Mouse (Mus musculus) forebrain, embryonic 13.5 days (tissue): ENCODE data around the gene Fkbp14. TPM values are rescaled to one million over a fixed set of nuclear protein-coding genes. Genes with fewer than 3 reads are reported as not detected.
A peak's percentile ranks its signal among the peaks of the same experiment; 100 is the strongest.

Experiments
- ATAC-seq: fragments of 200-750 bp; cut with Nextera tagmentation; 2 replicates; pipeline ENCODE4 v1.8.0; 2017
- H3K27ac ChIP-seq: fragments of 300-500 bp; sonication (generic); 2 replicates; pipeline ENCODE4 v1.5.1; 2015; ENCODE audit warnings: inconsistent platforms, mild to moderate bottlenecking, moderate library complexity
- H3K27me3 ChIP-seq: fragments of 300-500 bp; sonication (generic); 2 replicates; pipeline ENCODE4 v1.6.1; 2015; ENCODE audit warnings: mild to moderate bottlenecking, inconsistent platforms
- H3K36me3 ChIP-seq: fragments of 300-500 bp; sonication (generic); 2 replicates; pipeline ENCODE4 v1.6.1; 2015; ENCODE audit warnings: mild to moderate bottlenecking, inconsistent platforms; ENCODE audit not compliant: poor library complexity, severe bottlenecking
- H3K4me1 ChIP-seq: fragments of 300-500 bp; sonication (generic); 2 replicates; pipeline ENCODE4 v1.6.1; 2015; ENCODE audit warnings: inconsistent platforms
- H3K4me2 ChIP-seq: fragments of 300-500 bp; sonication (generic); 2 replicates; pipeline ENCODE4 v1.6.1; 2015; ENCODE audit warnings: inconsistent platforms, mild to moderate bottlenecking, moderate library complexity
- H3K4me3 ChIP-seq: fragments of 300-500 bp; sonication (generic); 2 replicates; pipeline ENCODE4 v1.5.1; 2015; ENCODE audit warnings: mild to moderate bottlenecking, inconsistent platforms
- H3K9ac ChIP-seq: fragments of 300-500 bp; sonication (generic); 2 replicates; pipeline ENCODE4 v1.6.1; 2015; ENCODE audit warnings: mild to moderate bottlenecking, inconsistent platforms
- H3K9me3 ChIP-seq: fragments of 300-500 bp; sonication (generic); replicated peaks from 2 replicates; pipeline ENCODE4 v1.6.1; 2016; ENCODE audit warnings: inconsistent platforms
- WGBS: fragments of 180-500 bp; shearing (Covaris S2); methylation state at CpG from one replicate; pipeline ENCODE4 v1.1.7; 2015; 5-methylcytosine and 5-hydroxymethylcytosine counted together
- polyA plus RNA-seq: library from polyadenylated mRNA; unstranded; fragments of >200 nt; fragmentation: Nextera tagmentation; extraction: Ambion mirVana; gene quantifications from 2 replicates; pipeline ENCODE4 v1.2.1, GENCODE M21; 2015

Fkbp14 gene
- polyA plus RNA-seq, 1 experiment from 2014 or later: 9.1 TPM

GRCm38 (mm10) chr6:54586911-54587310 is 10.2 kb downstream of the Fkbp14 start:
- Histone ChIP-seq H3K4me1 (peaks cover 13% of the 10 kb centered on the region), H3K9me3 (no peaks in the 10 kb centered on the region), H3K4me2 (no peak overlapping the region), H3K9ac (no peak overlapping the region), H3K36me3 (no peaks in the 10 kb centered on the region), H3K4me3 (no peak overlapping the region), H3K27ac (no peak overlapping the region), H3K27me3 (no peaks in the 10 kb centered on the region)
- no peak for ATAC-seq
- WGBS: 76% methylated on average over 8 of the region's 8 CpGs

GRCm38 (mm10) chr6:54586175-54586574 is 10.9 kb downstream of the Fkbp14 start:
- Histone ChIP-seq H3K4me3 (no peak overlapping the region), H3K4me1 (peaks cover 6% of the 10 kb centered on the region), H3K9me3 (no peaks in the 10 kb centered on the region), H3K27me3 (no peaks in the 10 kb centered on the region), H3K36me3 (no peaks in the 10 kb centered on the region), H3K9ac (no peak overlapping the region), H3K4me2 (no peak overlapping the region), H3K27ac (no peak overlapping the region)
- ATAC-seq: no peak
- WGBS: 25% methylated on average over 2 of the region's 2 CpGs

- Histone ChIP-seq H3K4me2 (peak overlapping the region; percentile 36), H3K4me3 (no peak overlapping the region), H3K36me3 (no peaks in the 10 kb centered on the region), H3K9me3 (no peaks in the 10 kb centered on the region), H3K4me1 (peaks cover 54% of the 10 kb centered on the region), H3K27me3 (no peaks in the 10 kb centered on the region), H3K27ac (0 out of 2 replicates have a peak overlapping the region, but pooled peaks have one; percentile 45), H3K9ac (no peak overlapping the region)
- ATAC-seq: peak; percentile 44
- 14% methylated on average over 6 of the region's 6 CpGs for WGBS
Measured at GRCm38 (mm10) chr6:54573218-54573955, 23.7 kb downstream of the Fkbp14 start.

- Histone ChIP-seq H3K27me3 (no peaks in the 10 kb centered on the region), H3K4me2 (no peak overlapping the region), H3K9me3 (no peaks in the 10 kb centered on the region), H3K9ac (no peak overlapping the region), H3K4me3 (no peak overlapping the region), H3K36me3 (no peaks in the 10 kb centered on the region), H3K4me1 (peaks cover 69% of the 10 kb centered on the region), H3K27ac (peak overlapping the region; percentile 58)
- ATAC-seq: no peak; the same call in 1 of the 2 replicates
- WGBS: 24% methylated on average over 7 of the region's 7 CpGs
Measured at GRCm38 (mm10) chr6:54569776-54570175, 27.3 kb downstream of the Fkbp14 start.

GRCm38 (mm10) chr6:54566546-54566919 is 30.6 kb downstream of the Fkbp14 start:
- Histone ChIP-seq H3K9me3 (no peaks in the 10 kb centered on the region), H3K36me3 (no peaks in the 10 kb centered on the region), H3K4me3 (peak overlapping the region; percentile 80), H3K4me2 (peak overlapping the region; percentile 77), H3K27ac (peak overlapping the region; percentile 84), H3K9ac (peak overlapping the region; percentile 77), H3K4me1 (peaks cover 76% of the 10 kb centered on the region), H3K27me3 (no peaks in the 10 kb centered on the region)
- 6% methylated on average over 6 of the region's 6 CpGs for WGBS
- no peak for ATAC-seq

- under 1% methylated on average over 60 of the region's 60 CpGs for WGBS
- Histone ChIP-seq H3K4me2 (peak within 1 kb of the TSS; percentile 77), H3K36me3 (no peaks in the 10 kb centered on the region), H3K27ac (peak within 1 kb of the TSS; percentile 84), H3K9ac (peak within 1 kb of the TSS; percentile 77), H3K27me3 (no peaks in the 10 kb centered on the region), H3K4me1 (peaks cover 76% of the 10 kb centered on the region), H3K4me3 (peak within 1 kb of the TSS; percentile 80), H3K9me3 (no peaks in the 10 kb centered on the region)
- ATAC-seq: peak; percentile 91
Measured at GRCm38 (mm10) chr6:54565665-54566545, 31.2 kb downstream of the Fkbp14 start, which contains the start of gene Scrn1. Scrn1 (minus strand) TSS chr6:54566489.

GRCm38 (mm10) chr6:54565012-54565411 is 32.1 kb downstream of the Fkbp14 start:
- peaks cover 73% of the 10 kb centered on the region for H3K4me1 ChIP-seq
- peak overlapping the region; percentile 77 for H3K4me2 ChIP-seq
- peak overlapping the region; percentile 84 for H3K27ac ChIP-seq
- no peaks in the 10 kb centered on the region for H3K36me3 ChIP-seq
- H3K27me3 ChIP-seq: no peaks in the 10 kb centered on the region
- no peaks in the 10 kb centered on the region for H3K9me3 ChIP-seq
- H3K9ac ChIP-seq: peak overlapping the region; percentile 77
- 5% methylated on average over 3 of the region's 3 CpGs for WGBS
- peak overlapping the region; percentile 80 for H3K4me3 ChIP-seq
- peak; percentile 39 for ATAC-seq

GRCm38 (mm10) chr6:54564506-54564991 is 32.6 kb downstream of the Fkbp14 start:
- ATAC-seq: no peak
- peak overlapping the region; percentile 77 for H3K4me2 ChIP-seq
- peaks cover 74% of the 10 kb centered on the region for H3K4me1 ChIP-seq
- H3K27me3 ChIP-seq: no peaks in the 10 kb centered on the region
- WGBS: 29% methylated on average over 9 of the region's 9 CpGs
- no peaks in the 10 kb centered on the region for H3K36me3 ChIP-seq
- no peaks in the 10 kb centered on the region for H3K9me3 ChIP-seq
- peak overlapping the region; percentile 80 for H3K4me3 ChIP-seq
- peak overlapping the region; percentile 77 for H3K9ac ChIP-seq
- H3K27ac ChIP-seq: peak overlapping the region; percentile 84

- Histone ChIP-seq H3K4me1 (peaks cover 73% of the 10 kb centered on the region), H3K9ac (peak overlapping the region; percentile 77), H3K27ac (peak overlapping the region; percentile 31; the same call in 1 of the 2 replicates), H3K4me2 (peak overlapping the region; percentile 77), H3K36me3 (no peaks in the 10 kb centered on the region), H3K27me3 (no peaks in the 10 kb centered on the region), H3K9me3 (no peaks in the 10 kb centered on the region), H3K4me3 (peak overlapping the region; percentile 80)
- no peak for ATAC-seq
- WGBS: 86% methylated on average over 4 of the region's 4 CpGs
Measured at GRCm38 (mm10) chr6:54563561-54563960, 33.5 kb downstream of the Fkbp14 start.

GRCm38 (mm10) chr6:54562018-54562809 is 34.9 kb downstream of the Fkbp14 start:
- Histone ChIP-seq H3K27ac (no peak overlapping the region), H3K4me1 (peaks cover 66% of the 10 kb centered on the region), H3K9ac (no peak overlapping the region), H3K27me3 (no peaks in the 10 kb centered on the region), H3K4me3 (no peak overlapping the region), H3K9me3 (no peaks in the 10 kb centered on the region), H3K36me3 (peaks cover 4% of the 10 kb centered on the region; the same call in 1 of the 2 replicates), H3K4me2 (peak overlapping the region; percentile 29; the same call in 1 of the 2 replicates)
- ATAC-seq: no peak
- WGBS: 79% methylated on average over 17 of the region's 17 CpGs

- Histone ChIP-seq H3K4me1 (peaks cover 68% of the 10 kb centered on the region), H3K4me2 (no peak overlapping the region), H3K4me3 (no peak overlapping the region), H3K9me3 (no peaks in the 10 kb centered on the region), H3K36me3 (peaks cover 4% of the 10 kb centered on the region; the same call in 1 of the 2 replicates), H3K27me3 (no peaks in the 10 kb centered on the region), H3K27ac (no peak overlapping the region; the same call in 1 of the 2 replicates), H3K9ac (no peak overlapping the region)
- WGBS: 72% methylated on average over 7 of the region's 7 CpGs
- ATAC-seq: no peak
Measured at GRCm38 (mm10) chr6:54558466-54558865, 38.6 kb downstream of the Fkbp14 start.
